Mouse (Mus musculus) cerebellum, postnatal 14 days (tissue): ENCODE data around the gene Chid1.

ENCODE experiments used
- DNase-seq, 2 experiments: peaks; one replicate each; pipeline ENCODE4 v3.0.0; 2021; ENCODE audit warnings: mixed read lengths in 2 of 2

Gene Chid1

GRCm38 (mm10) chr7:141539556-141540311, at the start of gene Chid1:
Gene Chid1, minus strand, starts transcription at chr7:141539857.
- DNase-seq: peak; percentile 99 to 100

DNA sequence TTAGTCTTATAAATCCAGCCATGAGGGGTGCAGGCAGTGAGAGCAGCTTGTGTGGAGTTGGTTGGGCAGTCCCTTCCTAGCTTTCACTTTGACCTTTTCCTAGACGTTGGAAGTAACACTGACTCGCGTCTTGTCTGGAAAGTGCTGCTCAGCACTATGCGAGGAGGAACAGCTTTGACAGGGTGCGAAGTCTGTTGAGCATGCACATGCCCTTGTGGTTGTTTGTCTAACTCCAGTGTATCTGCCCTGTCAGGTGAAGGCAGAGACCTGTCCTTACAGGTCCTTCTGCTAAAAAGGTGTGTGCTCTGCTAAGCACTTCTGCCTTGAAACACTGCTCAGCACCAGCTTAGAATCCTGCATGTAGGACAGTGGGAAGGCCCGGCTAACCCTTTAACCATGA, 49.2 kb upstream of the Chid1 start:
- no peak for DNase-seq

DNA sequence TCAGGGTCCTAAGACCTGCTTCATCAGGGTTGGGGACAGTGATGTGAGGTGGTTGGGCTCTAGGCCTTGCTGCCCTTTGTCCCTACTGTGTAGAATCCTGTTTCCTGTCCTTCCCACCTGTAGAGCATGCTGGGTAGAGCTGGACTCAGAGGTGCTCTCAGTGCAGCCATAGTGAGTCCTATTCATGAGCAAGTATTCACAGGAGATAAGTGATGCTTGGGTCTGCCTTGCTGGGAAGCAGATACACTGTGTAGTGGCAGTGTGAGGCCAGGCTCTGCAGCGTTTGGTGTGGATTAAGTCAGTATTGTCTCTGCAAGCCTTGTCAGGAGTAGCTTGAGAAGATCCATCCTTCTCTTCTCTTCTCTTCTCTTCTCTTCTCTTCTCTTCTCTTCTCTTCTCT, 46.2 kb upstream of the Chid1 start:
- no peak for DNase-seq

DNA sequence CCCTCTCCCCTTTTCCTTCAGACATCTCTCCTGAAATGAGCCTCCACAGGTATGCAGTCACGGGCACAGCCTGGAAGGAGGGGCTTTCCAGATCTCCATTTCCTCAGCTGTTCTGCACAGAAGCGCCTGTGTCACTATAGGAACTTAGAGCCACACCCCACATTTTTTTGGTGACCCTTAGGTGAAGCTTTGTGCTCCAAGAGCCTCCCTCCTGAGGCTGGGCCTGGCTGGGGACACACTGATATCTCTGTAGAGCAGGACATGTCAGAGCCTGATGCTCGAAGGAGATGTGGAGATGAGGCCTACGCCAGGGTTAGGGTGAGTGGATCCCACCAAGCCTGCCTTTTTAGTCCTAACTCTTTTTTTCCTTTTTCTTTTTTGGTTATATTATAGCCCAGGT, 45.6 kb upstream of the Chid1 start:
- DNase-seq: no peak

DNA sequence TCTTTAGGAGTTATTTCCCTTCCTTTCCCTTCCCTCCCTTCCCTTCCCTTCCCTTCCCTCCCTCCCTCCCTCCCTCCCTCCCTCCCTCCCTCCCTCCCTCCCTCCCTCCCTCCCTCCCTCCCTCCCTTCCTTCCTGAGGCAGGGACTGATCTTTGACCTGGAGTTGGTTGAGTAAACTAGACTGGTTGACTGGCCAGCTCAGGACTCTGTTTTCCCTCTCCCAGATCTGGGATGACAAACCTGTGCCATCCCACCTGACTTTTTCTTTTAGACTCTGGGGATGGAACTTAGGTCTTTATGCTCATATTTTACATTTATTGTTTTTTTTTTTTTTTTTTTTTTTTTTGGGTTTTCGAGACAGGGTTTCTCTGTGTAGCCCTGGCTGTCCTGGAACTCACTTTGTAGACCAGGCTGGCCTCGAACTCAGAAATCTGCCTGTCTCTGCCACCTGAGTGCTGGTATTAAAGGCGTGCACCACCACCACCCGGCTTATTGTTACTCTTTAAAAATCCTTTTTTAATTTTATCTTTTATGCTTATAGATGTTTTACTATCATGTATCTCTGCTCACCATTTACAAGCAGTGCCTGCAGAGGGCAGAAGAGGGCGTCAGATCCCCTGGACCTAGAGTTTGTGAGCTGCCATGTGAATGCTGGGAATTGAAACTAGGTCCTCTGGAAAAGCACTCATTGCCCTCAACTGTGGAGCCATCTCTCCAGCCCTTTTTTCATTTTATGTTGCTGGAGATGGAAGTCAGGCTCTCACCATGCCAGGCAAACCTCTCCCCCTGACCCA, 44.6 kb upstream of the Chid1 start:
- DNase-seq: no peak

DNA sequence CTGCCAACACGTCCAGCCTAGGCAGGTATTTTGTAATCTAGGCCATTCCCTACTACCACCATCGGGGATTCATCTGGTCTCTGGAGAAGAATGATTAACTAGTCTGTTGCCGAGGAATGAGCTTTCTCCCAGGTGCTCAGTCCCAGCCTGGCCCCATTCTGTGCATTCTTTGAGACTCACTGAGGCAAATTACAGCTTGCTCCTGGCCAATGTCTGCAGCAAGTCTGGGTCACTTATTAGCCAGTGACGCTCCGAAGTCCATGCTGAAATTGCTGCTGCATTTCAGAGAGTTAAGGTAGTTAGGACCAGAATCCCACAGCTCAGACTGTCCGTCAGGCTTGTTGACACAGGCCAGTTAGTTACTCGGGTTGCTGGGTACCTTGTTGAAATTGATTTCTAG, 41.7 kb upstream of the Chid1 start:
- no peak for DNase-seq

DNA sequence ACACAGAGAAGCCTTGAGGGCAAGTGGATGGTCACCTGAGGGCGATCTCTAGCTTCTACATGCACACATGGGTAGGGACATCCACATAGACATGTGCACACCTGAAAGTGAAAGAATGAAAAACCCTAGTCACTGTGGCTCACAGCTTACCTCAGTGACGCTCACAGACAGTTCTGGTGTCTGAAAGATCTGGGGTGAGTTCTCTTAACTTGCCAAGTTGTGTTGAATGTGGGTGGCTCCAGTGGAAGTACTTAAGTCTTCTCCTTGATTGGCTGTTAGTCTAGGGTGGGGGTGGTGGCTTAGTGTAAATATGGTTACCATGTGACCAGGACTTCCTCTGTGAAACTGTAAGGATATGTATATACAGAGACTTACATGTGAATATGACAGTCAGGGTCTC, 39.3 kb upstream of the Chid1 start:
- DNase-seq: no peak

- DNase-seq: no peak
Measured at GRCm38 (mm10) chr7:141578511-141578910, 38.9 kb upstream of the Chid1 start.

DNA sequence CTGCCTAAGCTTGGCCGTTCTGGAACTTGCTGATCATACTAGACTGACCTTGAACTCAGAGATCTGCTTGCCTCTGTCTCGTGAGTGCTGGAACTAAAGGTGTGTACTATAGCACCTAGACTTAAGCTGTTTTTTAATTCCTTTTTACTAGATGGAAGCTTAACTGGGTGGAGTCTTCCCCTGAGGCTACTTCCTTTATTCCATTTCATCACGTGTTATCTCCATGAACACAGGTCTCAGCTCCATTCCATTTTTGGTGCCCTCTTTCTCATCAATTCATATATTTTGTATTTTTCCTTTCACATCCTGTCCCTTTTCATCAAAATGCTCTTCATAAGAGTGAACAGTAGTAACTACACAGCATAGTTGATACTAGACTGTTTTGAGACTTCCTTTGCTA, 38.1 kb upstream of the Chid1 start:
- DNase-seq: no peak

DNA sequence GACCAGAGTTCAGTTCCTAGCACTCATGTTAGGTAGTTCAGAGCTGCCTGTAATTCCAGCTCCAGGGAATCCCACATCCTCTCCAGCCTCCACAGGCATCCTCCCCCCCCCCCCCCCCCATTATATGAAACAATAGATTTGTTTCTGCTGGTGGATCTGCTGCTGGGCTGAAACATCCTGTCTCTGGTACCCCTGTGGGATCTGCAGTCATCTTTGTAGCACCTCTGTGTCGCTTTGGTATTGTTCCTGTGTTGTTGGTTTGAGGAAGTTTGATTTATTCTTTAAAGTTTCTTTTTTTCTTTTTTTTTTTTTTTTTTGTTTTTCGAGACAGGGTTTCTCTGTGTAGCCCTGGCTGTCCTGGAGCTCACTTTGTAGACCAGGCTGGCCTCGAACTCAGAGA, 35.8 kb upstream of the Chid1 start:
- no peak for DNase-seq

DNA sequence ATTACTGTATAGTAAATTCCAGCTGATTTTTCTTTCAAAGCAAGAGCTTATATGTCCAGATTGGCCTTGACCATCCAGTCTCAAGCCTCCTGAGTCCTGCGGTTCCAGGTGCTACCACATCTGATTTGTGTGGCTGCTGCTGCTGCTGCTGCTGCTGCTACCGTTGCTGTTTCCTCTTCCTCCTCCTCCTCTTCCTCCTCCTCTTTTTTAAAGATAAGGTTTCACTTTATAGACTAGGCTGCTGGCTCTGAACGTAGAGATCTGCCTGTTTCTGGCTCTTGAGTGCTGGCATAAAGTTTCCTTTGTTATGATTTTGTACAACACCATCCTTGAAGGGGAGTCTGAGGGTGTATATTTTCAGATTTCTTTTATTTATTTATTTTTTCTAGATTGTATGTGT, 34.4 kb upstream of the Chid1 start:
- no peak for DNase-seq

GRCm38 (mm10) chr7:141570625-141571295, 31.1 kb upstream of the Chid1 start:
- DNase-seq: no peak

GRCm38 (mm10) chr7:141569916-141570315, 30.3 kb upstream of the Chid1 start:
- DNase-seq: no peak

DNA sequence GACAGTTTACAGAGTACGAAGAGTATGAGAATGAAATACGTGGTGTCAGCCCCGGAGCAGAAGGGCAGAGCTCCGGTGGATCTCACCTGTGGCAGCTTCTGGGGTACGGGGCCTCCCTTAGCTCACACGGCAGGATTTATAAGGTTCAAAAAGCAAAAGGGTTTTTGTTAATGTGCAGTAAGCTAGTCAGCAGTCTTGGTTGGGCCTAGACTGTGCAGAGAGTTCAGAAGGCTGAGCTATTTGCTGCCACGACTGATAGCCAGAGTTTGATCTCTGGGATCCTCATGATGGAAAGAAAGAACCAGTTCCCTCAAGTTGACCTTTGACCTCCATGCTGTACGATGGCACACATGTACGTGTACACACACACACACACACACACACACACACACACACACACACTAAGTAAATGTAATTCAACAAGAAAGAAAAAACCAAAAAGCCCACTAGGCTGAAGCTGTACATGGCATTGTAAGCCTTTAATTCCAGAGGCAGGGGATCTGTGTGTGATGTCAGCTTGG, 29.7 kb upstream of the Chid1 start:
- DNase-seq: no peak

DNA sequence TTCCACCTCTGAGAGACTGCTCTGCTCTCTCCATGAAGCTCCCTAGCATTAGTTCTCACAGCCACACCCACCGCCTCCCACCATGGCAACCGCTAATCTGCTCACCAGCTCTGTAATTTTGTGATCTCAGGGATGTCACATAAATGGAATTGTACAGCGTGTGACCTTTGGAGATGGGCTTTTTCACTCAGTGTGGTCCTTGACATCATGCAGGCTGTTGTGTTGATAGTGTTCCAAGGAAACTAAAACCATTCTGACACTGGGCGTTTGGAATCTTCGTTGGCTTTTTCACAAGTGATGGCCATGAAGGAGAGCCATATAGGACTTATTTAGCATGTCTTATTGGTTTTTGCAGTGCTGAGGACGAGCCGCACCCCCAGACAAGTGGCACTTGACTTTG, 26.9 kb upstream of the Chid1 start:
- DNase-seq: no peak

DNA sequence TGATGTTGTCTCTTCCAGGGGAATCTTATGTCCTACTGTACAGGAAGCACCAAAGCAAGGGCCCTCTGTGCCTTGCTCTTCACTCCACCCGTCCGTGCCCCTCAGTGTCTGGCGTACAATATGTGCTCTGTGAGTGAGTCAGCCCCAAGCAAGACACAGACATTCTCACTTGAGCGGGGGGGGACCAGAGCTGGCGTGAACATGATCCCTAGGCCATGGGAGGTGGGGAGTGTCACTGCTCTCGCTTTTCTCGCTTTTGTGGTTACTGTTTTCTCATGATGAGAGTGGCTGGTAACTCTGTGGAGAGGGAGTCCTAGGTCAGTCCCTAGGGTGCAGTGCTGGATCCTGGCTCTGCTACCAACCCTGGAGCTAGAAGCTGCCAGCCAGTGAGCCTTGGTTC, 24.9 kb upstream of the Chid1 start:
- DNase-seq: no peak

DNA sequence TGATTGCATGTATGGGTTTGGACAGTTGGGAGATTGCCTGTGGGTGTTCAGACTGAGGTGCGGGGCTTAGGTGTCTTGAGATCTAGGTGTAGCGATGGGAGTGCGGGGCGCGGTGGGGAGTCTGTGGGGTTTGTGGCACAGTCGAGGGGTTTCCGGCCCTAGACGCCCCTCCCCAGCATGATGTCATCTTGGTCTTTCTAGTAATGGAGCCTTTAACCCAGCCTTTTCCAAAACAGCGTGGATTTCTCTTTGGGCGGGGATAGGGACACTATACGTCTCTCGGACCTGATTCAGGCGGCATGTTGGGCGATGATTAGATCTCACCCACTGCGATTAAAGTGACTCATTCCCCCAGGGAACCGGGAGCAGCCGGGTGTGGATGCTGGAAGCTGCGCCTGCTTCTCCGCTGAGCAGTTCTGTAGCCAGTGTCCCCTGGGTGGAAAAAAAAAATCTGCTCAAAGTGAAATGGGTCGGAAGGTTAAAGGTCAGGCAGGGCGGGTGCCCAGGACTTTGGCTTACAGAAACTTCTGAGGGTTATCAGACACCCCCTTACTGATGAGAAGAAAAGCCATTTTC, 23.3 kb upstream of the Chid1 start:
- peak; percentile 63 to 68 for DNase-seq

DNA sequence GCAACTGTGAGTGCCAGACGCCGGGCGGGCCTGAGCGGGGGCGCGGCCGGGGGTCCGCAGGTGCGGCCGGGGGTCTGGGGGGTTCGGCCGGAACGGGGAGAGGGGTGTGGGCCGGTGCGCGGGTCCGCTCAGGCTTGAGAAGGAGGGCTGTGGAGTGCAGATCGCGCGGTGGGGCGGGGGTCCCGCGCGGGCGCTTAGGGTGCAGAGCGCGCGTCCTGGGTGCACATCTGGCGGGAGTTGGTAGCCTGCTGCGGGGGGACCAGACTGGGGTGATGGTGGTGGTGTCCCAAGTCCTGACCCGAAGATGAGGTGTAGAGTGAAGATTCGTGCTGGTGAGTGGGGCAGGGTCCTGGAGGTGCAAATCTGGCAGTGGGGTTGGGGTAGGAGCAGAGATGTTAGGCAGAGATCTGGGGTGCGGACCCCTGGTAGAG, 22.8 kb upstream of the Chid1 start:
- no peak for DNase-seq

DNA sequence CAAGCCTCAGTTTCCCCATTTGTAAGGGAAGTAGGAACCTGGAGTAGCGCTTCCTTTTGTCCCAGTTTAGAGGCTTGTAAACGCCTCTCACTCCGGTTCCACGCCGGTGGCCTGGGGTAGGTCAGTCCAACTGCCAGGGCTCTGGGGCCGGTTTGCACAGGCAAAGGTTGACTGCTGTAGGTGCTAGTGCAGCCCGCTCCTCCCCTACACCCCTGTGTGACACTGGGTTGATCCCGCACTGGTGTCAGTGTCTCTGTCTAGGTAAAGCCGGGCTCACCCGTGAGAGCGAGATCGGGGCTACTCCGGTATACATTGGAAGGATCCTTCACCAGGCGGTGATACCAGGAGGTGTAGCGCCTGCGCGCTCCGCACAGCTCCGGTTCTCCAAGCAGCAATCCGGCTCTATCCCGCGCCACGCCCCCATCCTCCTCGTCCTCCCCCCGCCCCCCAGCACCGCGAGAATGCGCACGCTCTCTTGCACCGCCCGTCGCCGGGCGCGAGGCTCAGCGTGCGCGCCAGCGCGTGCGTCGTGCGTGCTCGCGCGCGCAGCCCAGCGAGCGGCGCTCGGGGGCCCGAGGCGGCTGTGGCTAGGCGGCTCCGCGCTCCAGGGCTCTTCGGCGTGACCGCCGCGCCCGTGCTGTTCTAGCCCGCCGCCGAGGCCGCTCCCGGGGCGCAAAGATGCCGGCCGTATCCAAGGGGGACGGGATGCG, 22.2 kb upstream of the Chid1 start, which contains the start of gene Ap2a2:
TSS of gene Ap2a2 (plus strand) at position 492 of the 710 bp plus-strand sequence.
- peak; percentile 94 to 97 for DNase-seq

DNA sequence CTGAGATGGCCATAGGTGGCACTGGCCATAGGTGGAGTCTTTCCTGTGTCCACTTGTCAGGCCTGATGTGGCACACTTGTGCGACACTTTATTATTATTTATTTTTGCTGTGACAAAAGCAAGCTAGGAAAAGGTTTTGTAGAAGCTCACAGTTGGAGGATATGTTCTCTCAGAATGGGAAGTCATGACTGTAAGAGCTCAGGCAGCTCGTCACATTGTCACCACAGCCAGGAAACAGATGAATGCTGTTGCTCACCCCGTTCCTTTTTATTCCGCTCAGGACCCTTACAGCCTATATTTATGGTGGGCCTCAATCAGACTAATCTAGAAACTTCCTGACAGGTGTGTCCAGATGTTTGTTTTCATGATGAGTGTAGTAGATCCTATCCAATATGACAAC, 20.8 kb upstream of the Chid1 start:
- DNase-seq: no peak

DNA sequence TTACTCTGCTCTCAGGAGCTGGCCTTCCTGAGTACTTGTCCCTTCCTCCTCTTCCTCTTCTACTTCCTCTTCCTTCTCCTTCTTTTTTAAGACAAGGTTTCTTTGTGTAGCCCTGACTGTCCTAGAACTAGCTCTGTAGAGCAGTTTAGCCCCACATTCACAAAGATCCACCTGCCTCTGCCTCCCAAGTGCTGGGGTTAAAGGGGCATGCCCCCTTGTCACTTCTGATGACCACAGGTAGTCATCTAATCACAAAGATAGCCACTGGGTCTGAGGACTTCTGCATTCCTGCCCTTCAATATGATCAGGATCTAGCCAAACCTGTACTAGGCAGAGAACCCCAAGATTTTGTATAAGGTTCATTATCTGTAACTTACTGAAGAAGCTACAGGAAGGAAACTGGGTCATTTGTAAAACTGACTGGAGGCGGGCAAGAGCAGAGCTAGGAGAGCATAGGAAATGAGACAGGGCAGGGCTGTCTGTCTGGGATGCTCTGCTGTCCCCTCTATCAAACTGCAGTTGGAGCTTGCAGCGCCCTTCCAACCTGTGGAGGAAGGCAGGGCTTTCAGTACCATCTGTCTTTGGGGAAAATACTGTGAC, 20.2 kb upstream of the Chid1 start:
- no peak for DNase-seq

DNA sequence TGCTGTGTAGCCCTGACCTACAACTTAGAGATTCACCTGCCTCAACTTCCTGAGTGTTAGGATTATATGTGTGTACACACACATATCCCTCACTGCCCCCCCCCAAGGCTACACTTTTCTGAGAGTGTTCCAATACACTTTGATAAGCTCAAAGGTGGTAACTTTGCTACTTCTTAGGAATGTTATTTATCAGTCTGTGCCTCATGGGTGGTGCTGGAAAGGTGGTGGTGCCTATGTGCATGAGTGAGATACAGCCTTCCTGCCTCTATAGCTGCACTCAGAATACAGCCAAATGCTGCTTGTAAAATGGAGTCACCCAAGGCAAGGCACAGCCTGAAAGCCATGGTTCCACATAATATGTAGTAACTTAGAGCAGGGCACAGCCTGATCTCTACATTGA, 19.3 kb upstream of the Chid1 start:
- DNase-seq: no peak
